Mouse (Mus musculus): ENCODE measurements around the gene Tmem39a. TPM values are rescaled to one million over a fixed set of nuclear protein-coding genes. Genes with fewer than 3 reads are reported as not detected.

Gene Tmem39a
- polyA plus RNA-seq, 1 experiment from 2014 or later: 70.3 TPM

- ATAC-seq (replicated peaks; ENCODE audit: low FRiP score, low read depth) (no peak), DNase-seq (ENCODE audit: low spot score) (no peak)
- WGBS: 86% methylated on average over 5 of the region's 5 CpGs
- Histone ChIP-seq H3K27me3 (ENCODE audit: insufficient read depth, low read length) (no peaks in the 10 kb centered on the region), H3K4me3 (replicated peaks; ENCODE audit: low read depth, low read length) (no peak overlapping the region), H3K4me2 (ENCODE audit: low read length) (no peak overlapping the region), H3K9me3 (replicated peaks; ENCODE audit: low read length) (no peaks in the 10 kb centered on the region), H3K4me1 (replicated peaks; ENCODE audit: insufficient read depth, low read length) (no peaks in the 10 kb centered on the region), H3K27ac (no peak overlapping the region), H3K9ac (ENCODE audit: low read depth, low read length) (no peak overlapping the region), H3K36me3 (ENCODE audit: insufficient read depth, low read length) (peaks cover 68% of the 10 kb centered on the region)
- TF ChIP-seq CTCF (IDR thresholded peaks at IDR 0.05; ENCODE audit: low read depth): no peak
Measured at GRCm38 (mm10) chr16:38585186-38585585, 26.7 kb downstream of the Tmem39a start.

- WGBS: 90% methylated on average over 5 of the region's 5 CpGs
- Histone ChIP-seq H3K27me3 (ENCODE audit: insufficient read depth, low read length) (no peaks in the 10 kb centered on the region), H3K9me3 (replicated peaks; ENCODE audit: low read length) (no peaks in the 10 kb centered on the region), H3K4me3 (replicated peaks; ENCODE audit: low read depth, low read length) (no peak overlapping the region), H3K9ac (ENCODE audit: low read depth, low read length) (no peak overlapping the region), H3K36me3 (ENCODE audit: insufficient read depth, low read length) (peaks cover 70% of the 10 kb centered on the region), H3K4me2 (ENCODE audit: low read length) (no peak overlapping the region), H3K4me1 (replicated peaks; ENCODE audit: insufficient read depth, low read length) (no peaks in the 10 kb centered on the region), H3K27ac (no peak overlapping the region)
- DNase-seq (ENCODE audit: low spot score): no peak
- TF ChIP-seq CTCF (IDR thresholded peaks at IDR 0.05; ENCODE audit: low read depth): no peak
- ATAC-seq (replicated peaks; ENCODE audit: low FRiP score, low read depth): no peak
Measured at GRCm38 (mm10) chr16:38587163-38587562, 28.7 kb downstream of the Tmem39a start.

GRCm38 (mm10) chr16:38587572-38587971 lies 29.1 kb downstream of the Tmem39a start:
- no peaks in the 10 kb centered on the region for H3K27me3 ChIP-seq (ENCODE audit: insufficient read depth, low read length)
- no peak overlapping the region for H3K4me3 ChIP-seq (replicated peaks; ENCODE audit: low read depth, low read length)
- DNase-seq (ENCODE audit: low spot score) (no peak), ATAC-seq (replicated peaks; ENCODE audit: low FRiP score, low read depth) (no peak)
- H3K4me1 ChIP-seq (replicated peaks; ENCODE audit: insufficient read depth, low read length): no peaks in the 10 kb centered on the region
- no peak for TF ChIP-seq CTCF (IDR thresholded peaks at IDR 0.05; ENCODE audit: low read depth)
- no peak overlapping the region for H3K9ac ChIP-seq (ENCODE audit: low read depth, low read length)
- peaks cover 70% of the 10 kb centered on the region for H3K36me3 ChIP-seq (ENCODE audit: insufficient read depth, low read length)
- 88% methylated on average over 4 of the region's 4 CpGs for WGBS
- H3K9me3 ChIP-seq (replicated peaks; ENCODE audit: low read length): no peaks in the 10 kb centered on the region
- H3K4me2 ChIP-seq (ENCODE audit: low read length): no peak overlapping the region
- no peak overlapping the region for H3K27ac ChIP-seq

- ATAC-seq (replicated peaks; ENCODE audit: low FRiP score, low read depth) (no peak), DNase-seq (ENCODE audit: low spot score) (no peak)
- no peak for TF ChIP-seq CTCF (IDR thresholded peaks at IDR 0.05; ENCODE audit: low read depth)
- Histone ChIP-seq H3K4me3 (replicated peaks; ENCODE audit: low read depth, low read length) (no peak overlapping the region), H3K36me3 (ENCODE audit: insufficient read depth, low read length) (peaks cover 44% of the 10 kb centered on the region), H3K4me2 (ENCODE audit: low read length) (no peak overlapping the region), H3K9ac (ENCODE audit: low read depth, low read length) (no peak overlapping the region), H3K27ac (no peak overlapping the region), H3K9me3 (replicated peaks; ENCODE audit: low read length) (no peaks in the 10 kb centered on the region), H3K27me3 (ENCODE audit: insufficient read depth, low read length) (no peaks in the 10 kb centered on the region), H3K4me1 (replicated peaks; ENCODE audit: insufficient read depth, low read length) (no peaks in the 10 kb centered on the region)
- 64% methylated on average over 3 of the region's 3 CpGs for WGBS
Measured at GRCm38 (mm10) chr16:38591506-38591905, 33.0 kb downstream of the Tmem39a start.

GRCm38 (mm10) chr16:38592026-38592678 lies 33.7 kb downstream of the Tmem39a start:
- Histone ChIP-seq H3K27ac (no peak overlapping the region), H3K4me3 (replicated peaks; ENCODE audit: low read depth, low read length) (no peak overlapping the region), H3K4me1 (replicated peaks; ENCODE audit: insufficient read depth, low read length) (no peaks in the 10 kb centered on the region), H3K9ac (ENCODE audit: low read depth, low read length) (no peak overlapping the region), H3K27me3 (ENCODE audit: insufficient read depth, low read length) (no peaks in the 10 kb centered on the region), H3K36me3 (ENCODE audit: insufficient read depth, low read length) (peaks cover 40% of the 10 kb centered on the region), H3K4me2 (ENCODE audit: low read length) (no peak overlapping the region), H3K9me3 (replicated peaks; ENCODE audit: low read length) (no peaks in the 10 kb centered on the region)
- 82% methylated on average over 12 of the region's 12 CpGs for WGBS
- DNase-seq (ENCODE audit: low spot score) (no peak), ATAC-seq (replicated peaks; ENCODE audit: low FRiP score, low read depth) (no peak)
- no peak for TF ChIP-seq CTCF (IDR thresholded peaks at IDR 0.05; ENCODE audit: low read depth)

- TF ChIP-seq CTCF (IDR thresholded peaks at IDR 0.05; ENCODE audit: low read depth): no peak
- Histone ChIP-seq H3K9me3 (replicated peaks; ENCODE audit: low read length) (no peaks in the 10 kb centered on the region), H3K27me3 (ENCODE audit: insufficient read depth, low read length) (no peaks in the 10 kb centered on the region), H3K4me3 (replicated peaks; ENCODE audit: low read depth, low read length) (no peak overlapping the region), H3K4me2 (ENCODE audit: low read length) (no peak overlapping the region), H3K27ac (no peak overlapping the region), H3K4me1 (replicated peaks; ENCODE audit: insufficient read depth, low read length) (no peaks in the 10 kb centered on the region), H3K36me3 (ENCODE audit: insufficient read depth, low read length) (peaks cover 32% of the 10 kb centered on the region), H3K9ac (ENCODE audit: low read depth, low read length) (no peak overlapping the region)
- WGBS: 94% methylated on average over 4 of the region's 4 CpGs
- ATAC-seq (replicated peaks; ENCODE audit: low FRiP score, low read depth): no peak
- DNase-seq (ENCODE audit: low spot score): no peak
Measured at GRCm38 (mm10) chr16:38592946-38593345, 34.4 kb downstream of the Tmem39a start.

- Histone ChIP-seq H3K4me2 (ENCODE audit: low read length) (no peak overlapping the region), H3K27me3 (ENCODE audit: insufficient read depth, low read length) (no peaks in the 10 kb centered on the region), H3K36me3 (ENCODE audit: insufficient read depth, low read length) (peaks cover 23% of the 10 kb centered on the region), H3K9ac (ENCODE audit: low read depth, low read length) (no peak overlapping the region), H3K27ac (no peak overlapping the region), H3K9me3 (replicated peaks; ENCODE audit: low read length) (no peaks in the 10 kb centered on the region), H3K4me1 (replicated peaks; ENCODE audit: insufficient read depth, low read length) (no peaks in the 10 kb centered on the region), H3K4me3 (replicated peaks; ENCODE audit: low read depth, low read length) (no peak overlapping the region)
- ATAC-seq (replicated peaks; ENCODE audit: low FRiP score, low read depth): no peak
- WGBS: 88% methylated on average over 1 of the region's 1 CpGs
- no peak for DNase-seq (ENCODE audit: low spot score)
- no peak for TF ChIP-seq CTCF (IDR thresholded peaks at IDR 0.05; ENCODE audit: low read depth)
Measured at GRCm38 (mm10) chr16:38594435-38594834, 35.9 kb downstream of the Tmem39a start.
